Mouse (Mus musculus) left cerebral cortex, adult 2 months (tissue): ENCODE results near the gene G430095P16Rik. TPM values are rescaled to one million over a fixed set of nuclear protein-coding genes. Genes with fewer than 3 reads are reported as not detected.

Experiments used
- DNase-seq, 2 experiments: peaks; one replicate each; pipeline ENCODE4 v3.0.0; 2021 to 2022; ENCODE audit warnings: low spot score in 2 of 2, mixed read lengths in 1 of 2; ENCODE audit errors: extremely low spot score in 1 of 2
- H3K27ac ChIP-seq: fragments of 200-600 bp; 2 replicates; pipeline ENCODE4 v1.8.1; 2022
- H3K4me3 ChIP-seq: fragments of 200-600 bp; 2 replicates; pipeline ENCODE4 v1.8.1; 2022
- CTCF ChIP-seq: fragments of 200-600 bp; IDR thresholded peaks from 2 replicates; pipeline ENCODE4 v1.8.1; 2022; ENCODE audit warnings: antibody characterized with exemption, mild to moderate bottlenecking, moderate library complexity
- intact Hi-C: fragments of 180-260 bp; cut with DNase I; formaldehyde crosslinking; loops from one replicate; pipeline ENCODE4 v1.15.1; 2025
- total RNA-seq, 2 experiments: library from RNA; stranded (reverse); gene quantifications; 2 replicates each; pipeline ENCODE4 v1.2.3; 2021

Gene G430095P16Rik
- total RNA-seq, 2 experiments from 2014 or later = not detected

DNA sequence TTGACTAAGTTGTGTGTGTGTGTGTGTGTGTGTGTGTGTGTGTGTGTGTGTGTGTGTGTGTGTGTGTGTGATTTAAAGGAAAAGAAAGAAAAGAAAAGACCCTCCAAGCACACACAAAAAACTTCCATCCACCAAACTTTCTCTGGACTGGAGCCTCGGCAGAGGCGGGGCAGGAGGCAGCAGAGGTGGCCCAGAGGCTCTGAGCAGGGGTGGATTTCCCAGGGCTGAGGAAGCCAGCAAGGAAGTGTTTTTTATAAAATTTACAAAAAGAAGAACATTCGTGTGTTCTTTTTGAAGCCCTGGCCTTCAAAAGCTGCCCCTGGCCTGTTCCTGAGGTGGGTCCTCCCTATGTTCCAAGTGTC, 10.1 kb upstream of the G430095P16Rik start:
- DNase-seq = no peak
- no peak overlapping the region for H3K4me3 ChIP-seq
- intact Hi-C loops = no loop called here
- H3K27ac ChIP-seq = peak overlapping the region; percentile 77
- TF ChIP-seq CTCF = no peak

GRCm38 (mm10) chr8:84713381-84713780, 9.4 kb upstream of the G430095P16Rik start:
- no peak for DNase-seq
- H3K4me3 ChIP-seq = no peak overlapping the region
- intact Hi-C loops = no loop called here
- peak overlapping the region; percentile 77 for H3K27ac ChIP-seq
- no peak for TF ChIP-seq CTCF

GRCm38 (mm10) chr8:84714161-84714560, 8.6 kb upstream of the G430095P16Rik start:
- no peak for DNase-seq
- peak overlapping the region; percentile 77 for H3K27ac ChIP-seq
- TF ChIP-seq CTCF = no peak
- H3K4me3 ChIP-seq = no peak overlapping the region
- intact Hi-C loops = no loop called here

DNA sequence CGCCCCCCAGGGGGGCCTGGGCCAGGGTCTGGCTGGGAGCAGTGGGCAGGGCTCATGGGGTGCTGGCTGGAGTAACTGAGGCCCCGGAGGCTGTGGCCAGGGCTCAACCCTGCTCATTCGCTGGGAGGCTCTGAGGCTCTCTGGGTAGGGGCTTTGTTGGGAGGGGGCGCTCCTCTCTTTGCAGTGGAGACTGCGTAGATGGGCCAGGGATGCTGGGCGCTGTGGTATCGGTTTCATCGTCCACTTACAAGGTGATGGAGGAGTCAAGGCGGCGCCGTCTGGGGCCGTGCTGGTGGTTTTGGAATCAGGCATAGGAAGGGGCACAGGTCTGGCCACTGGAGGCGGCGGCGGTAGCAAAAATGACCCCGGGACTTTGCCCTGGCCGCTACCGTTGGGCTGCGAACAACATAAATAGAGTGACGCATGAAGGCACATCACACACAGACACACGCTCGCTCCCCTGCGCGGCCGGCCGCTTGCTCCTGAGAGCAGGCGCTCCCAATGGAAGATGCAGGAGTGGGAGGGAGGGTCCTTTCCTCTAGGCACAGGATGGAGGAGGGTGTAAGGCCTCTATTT, 6.8 kb upstream of the G430095P16Rik start:
- Histone ChIP-seq H3K27ac (peak overlapping the region; percentile 66), H3K4me3 (no peak overlapping the region)
- TF ChIP-seq CTCF = no peak
- intact Hi-C loops = no loop called here
- DNase-seq = no peak

DNA sequence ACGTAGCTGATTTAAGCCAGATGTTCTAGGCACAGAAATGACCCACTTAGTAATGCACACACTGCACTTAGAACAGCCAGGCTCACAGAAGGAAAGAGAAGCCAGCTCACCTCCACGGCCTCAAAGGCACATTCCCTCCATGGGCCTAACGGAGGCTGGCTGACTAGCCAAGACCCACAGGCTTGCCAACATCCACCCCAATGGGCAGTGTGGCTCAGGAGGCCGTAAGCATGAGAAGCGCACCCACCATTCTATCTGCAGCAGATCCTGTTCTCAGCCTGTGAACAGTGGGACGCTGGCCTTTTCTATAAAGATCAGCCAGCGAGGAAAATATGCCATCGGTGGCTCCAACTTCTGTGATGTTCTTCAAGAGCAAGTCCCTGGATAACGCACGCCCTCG, 6.0 kb upstream of the G430095P16Rik start:
- intact Hi-C loops = no loop called here
- no peak overlapping the region for H3K4me3 ChIP-seq
- DNase-seq = no peak
- no peak for TF ChIP-seq CTCF
- H3K27ac ChIP-seq = peak overlapping the region; percentile 41

- Histone ChIP-seq H3K27ac (0 out of 2 replicates have a peak overlapping the region, but pooled peaks have one; percentile 30), H3K4me3 (no peak overlapping the region)
- no peak for TF ChIP-seq CTCF
- DNase-seq = no peak
- intact Hi-C loops = no loop called here
These were observed 4.3 kb upstream of the G430095P16Rik start for GRCm38 (mm10) chr8:84718476-84718875.

GRCm38 (mm10) chr8:84718959-84719690, 3.7 kb upstream of the G430095P16Rik start:
- DNase-seq = no peak
- no peak for TF ChIP-seq CTCF
- Histone ChIP-seq H3K27ac (peak overlapping the region; percentile 30), H3K4me3 (no peak overlapping the region)
- intact Hi-C loops = no loop called here

DNA sequence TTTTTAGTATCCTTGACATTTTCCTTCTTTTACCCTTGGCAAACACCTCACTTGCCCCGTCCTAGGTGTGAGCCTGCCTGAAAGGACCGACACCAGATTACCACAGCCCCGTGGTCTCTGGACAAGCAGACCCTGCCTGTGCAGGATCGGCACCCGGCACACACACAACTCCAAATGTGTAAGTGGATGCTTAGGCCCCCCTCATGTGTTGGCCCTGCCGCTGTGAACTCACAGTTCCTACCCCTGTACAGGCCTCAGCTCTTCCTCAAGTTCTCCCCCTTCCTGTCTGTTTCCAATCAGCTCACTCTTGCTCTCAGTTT, 317 bp upstream of the G430095P16Rik start:
- Histone ChIP-seq H3K27ac (peak overlapping the region; percentile 88), H3K4me3 (no peak overlapping the region)
- no peak for DNase-seq
- intact Hi-C loops = no loop called here
- TF ChIP-seq CTCF = no peak

- no peak for TF ChIP-seq CTCF
- H3K4me3 ChIP-seq = no peak overlapping the region
- DNase-seq = no peak
- peak overlapping the region; percentile 88 for H3K27ac ChIP-seq
- intact Hi-C loops = no loop called here
These were observed 729 bp downstream of the G430095P16Rik start for GRCm38 (mm10) chr8:84723571-84723900.

- no peak overlapping the region for H3K4me3 ChIP-seq
- TF ChIP-seq CTCF = no peak
- DNase-seq = no peak
- intact Hi-C loops = no loop called here
- peak overlapping the region; percentile 88 for H3K27ac ChIP-seq
These were observed 1.9 kb downstream of the G430095P16Rik start for GRCm38 (mm10) chr8:84724683-84725082.

DNA sequence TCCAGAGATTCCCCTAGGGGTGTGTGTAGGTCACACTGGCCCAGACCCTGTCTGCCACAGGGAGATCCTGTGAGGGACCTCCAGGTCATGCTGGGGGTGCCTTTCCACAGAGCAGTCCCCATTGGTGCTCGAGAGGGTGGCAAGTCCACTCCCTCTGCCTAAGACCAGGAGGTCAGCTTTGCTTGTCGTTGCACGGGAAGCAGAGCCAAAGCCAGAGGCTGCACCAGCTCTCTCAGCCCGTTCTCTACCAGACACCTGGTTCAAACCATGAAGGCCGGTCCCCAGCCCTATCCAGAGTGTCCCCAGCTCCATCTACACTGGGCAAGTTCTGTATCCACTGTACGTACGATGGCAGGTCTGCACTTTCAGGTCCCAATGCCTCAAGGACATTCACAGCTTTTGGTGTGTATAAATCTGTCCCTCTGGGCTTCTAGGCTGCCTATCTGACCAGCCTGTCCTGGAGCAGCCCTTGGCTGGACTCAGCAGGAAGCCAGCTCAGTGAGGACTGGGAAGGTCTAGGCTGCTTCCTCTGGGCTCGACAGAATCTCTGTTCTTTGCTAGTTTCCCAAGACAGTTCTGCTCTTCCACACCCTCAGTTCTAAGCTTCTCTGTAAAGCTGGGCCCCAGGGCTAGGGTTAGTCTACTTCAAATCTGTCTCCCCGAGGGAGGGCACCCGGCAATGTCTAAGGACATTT, 2.6 kb downstream of the G430095P16Rik start:
- Histone ChIP-seq H3K27ac (peak overlapping the region; percentile 88), H3K4me3 (no peak overlapping the region)
- intact Hi-C loops = no loop called here
- no peak for DNase-seq
- TF ChIP-seq CTCF = no peak

DNA sequence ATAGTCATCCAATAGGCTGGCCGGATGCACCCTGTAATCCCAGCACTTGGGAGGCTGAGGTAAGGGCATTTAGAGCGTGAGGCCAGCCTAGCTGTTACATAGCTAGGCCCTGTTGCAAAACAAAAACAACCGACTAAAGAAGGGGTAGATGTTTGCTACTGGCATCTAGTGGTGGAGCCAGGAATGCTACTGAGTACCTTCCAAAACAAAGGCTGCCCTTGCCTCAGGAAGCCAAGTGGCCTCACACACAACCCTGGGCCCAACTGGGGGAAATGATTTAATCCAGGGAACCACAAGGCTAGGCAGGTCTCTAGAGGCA, 3.1 kb downstream of the G430095P16Rik start:
- TF ChIP-seq CTCF = peak; percentile 66
- intact Hi-C loops = no loop called here
- Histone ChIP-seq H3K27ac (peak overlapping the region; percentile 88), H3K4me3 (no peak overlapping the region)
- no peak for DNase-seq

DNA sequence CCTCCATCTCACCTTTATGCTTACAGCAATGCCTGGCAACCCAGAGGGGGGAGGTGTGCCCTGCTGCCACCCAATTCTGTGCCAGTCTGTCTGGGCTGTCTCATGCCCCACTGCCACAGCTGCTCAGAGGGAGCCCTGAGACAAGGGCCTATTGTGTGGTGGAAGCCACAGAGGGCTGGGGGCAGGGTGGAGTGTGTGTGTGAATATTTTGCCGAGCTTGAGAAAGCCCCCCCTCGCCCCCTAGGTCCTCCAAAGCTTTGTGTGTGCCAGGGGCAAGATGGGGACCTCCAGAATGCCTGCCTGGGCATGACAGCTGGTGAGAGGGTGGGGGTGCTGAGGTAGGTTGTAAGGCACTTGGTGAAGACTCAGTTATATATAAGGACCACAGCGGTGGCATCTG, 5.7 kb downstream of the G430095P16Rik start:
- Histone ChIP-seq H3K27ac (peak overlapping the region; percentile 87), H3K4me3 (no peak overlapping the region)
- no peak for TF ChIP-seq CTCF
- intact Hi-C loops = no loop called here
- no peak for DNase-seq
